Mouse (Mus musculus) ES-E14 (cell line): ENCODE data around the gene Ranbp9. TPM values are rescaled to one million over a fixed set of nuclear protein-coding genes. Genes with fewer than 3 reads are reported as not detected.

Experiments used
- DNase-seq: peaks from one replicate; pipeline ENCODE4 v3.0.0-alpha.2; 2013; ENCODE audit warnings: low read depth, low spot score
- H3K27ac ChIP-seq: 2 replicates; pipeline ENCODE4 v1.5.1; 2012; ENCODE audit warnings: low read depth, mild to moderate bottlenecking, low read length, moderate library complexity, mixed read lengths; ENCODE audit not compliant: poor library complexity, insufficient read depth, severe bottlenecking
- H3K36me3 ChIP-seq: 2 replicates; pipeline ENCODE4 v1.6.1; 2012; ENCODE audit warnings: mild to moderate bottlenecking, low read length, moderate library complexity, mixed read lengths; ENCODE audit not compliant: control insufficient read depth, poor library complexity, insufficient read depth, severe bottlenecking
- H3K4me1 ChIP-seq, 2 experiments: fragments of 150-350 bp in 1 of 2; sonication (generic) in 1 of 2; 2 replicates each; pipeline ENCODE4 v1.6.1; 2012; ENCODE audit warnings: low read length in 2 of 2, mild to moderate bottlenecking in 1 of 2, mixed read lengths in 1 of 2; ENCODE audit not compliant: control insufficient read depth in 2 of 2, insufficient read depth in 2 of 2, poor library complexity in 1 of 2
- H3K4me3 ChIP-seq, 2 experiments: fragments of 150-350 bp in 1 of 2; sonication (generic) in 1 of 2; 2 replicates each; pipeline ENCODE4 v1.5.1; 2012; ENCODE audit warnings: low read length in 2 of 2, low read depth in 1 of 2, mild to moderate bottlenecking in 1 of 2, mixed read lengths in 1 of 2; ENCODE audit not compliant: insufficient read depth in 1 of 2, poor library complexity in 1 of 2, severe bottlenecking in 1 of 2
- H3K9ac ChIP-seq: 2 replicates; pipeline ENCODE4 v1.6.1; 2012; ENCODE audit warnings: low read depth, mild to moderate bottlenecking, low read length, mixed read lengths; ENCODE audit not compliant: poor library complexity, insufficient read depth, severe bottlenecking
- H3K9me3 ChIP-seq: fragments of 150-350 bp; sonication (generic); 2 replicates; pipeline ENCODE4 v1.6.1; 2012; ENCODE audit warnings: low read depth, mild to moderate bottlenecking, low read length; ENCODE audit not compliant: control insufficient read depth, insufficient read depth
- CHD2 ChIP-seq: IDR thresholded peaks from 2 replicates; pipeline ENCODE4 v1.6.1; 2014; ENCODE audit warnings: mild to moderate bottlenecking, low read depth, low read length, inconsistent platforms
- HCFC1 ChIP-seq: IDR thresholded peaks from 2 replicates; pipeline ENCODE4 v1.6.1; 2012; ENCODE audit warnings: low read length, inconsistent platforms, borderline replicate concordance; ENCODE audit not compliant: insufficient read depth
- MAFK ChIP-seq: IDR thresholded peaks from 2 replicates; pipeline ENCODE4 v1.6.1; 2014; ENCODE audit warnings: mild to moderate bottlenecking, low read depth, low read length, inconsistent platforms; ENCODE audit not compliant: insufficient read depth
- ZC3H11A ChIP-seq: IDR thresholded peaks from 2 replicates; pipeline ENCODE4 v1.6.1; 2012; ENCODE audit warnings: low read depth, mild to moderate bottlenecking, inconsistent platforms, low read length, borderline replicate concordance
- ZNF384 ChIP-seq: IDR thresholded peaks from 2 replicates; pipeline ENCODE4 v1.6.1; 2012; ENCODE audit warnings: low read depth, low read length, inconsistent platforms
- in situ Hi-C, 2 experiments: fragments of 600-800 bp; cut with MboI; formaldehyde crosslinking; loops; one replicate each; pipeline ENCODE4 v1.15.1; 2025; ENCODE audit warnings: low sequenced_read_pairs in 2 of 2, inconsistent platforms in 1 of 2; ENCODE audit not compliant: unreplicated experiment in 2 of 2
- total RNA-seq: library from RNA; depleted of rRNA; stranded (reverse); fragments of 300-350 nt; gene quantifications from 2 replicates; pipeline ENCODE4 v1.2.3, GENCODE M21; 2012

The Ranbp9 gene
- total RNA-seq, 1 experiment: 27.8 TPM

- Histone ChIP-seq H3K27ac (no peak overlapping the region), H3K4me3 (no peak overlapping the region), H3K9ac (no peak overlapping the region), H3K4me1 (peaks cover 0 to 4% of the 10 kb centered on the region in 2 experiments; a peak in 1 of 4 replicates), H3K9me3 (no peaks in the 10 kb centered on the region), H3K36me3 (no peaks in the 10 kb centered on the region)
- DNase-seq: no peak
- TF ChIP-seq MAFK (no peak), ZNF384 (no peak), CHD2 (no peak), HCFC1 (no peak), ZC3H11A (no peak)
- in situ Hi-C loops: no loop called here
These were observed 37.4 kb downstream of the Ranbp9 start for GRCm38 (mm10) chr13:43443706-43444105.

- no peak for DNase-seq
- Histone ChIP-seq H3K9me3 (no peaks in the 10 kb centered on the region), H3K9ac (no peak overlapping the region), H3K4me3 (no peak overlapping the region), H3K4me1 (peaks cover 0 to 4% of the 10 kb centered on the region in 2 experiments; a peak in 1 of 4 replicates), H3K36me3 (no peaks in the 10 kb centered on the region), H3K27ac (no peak overlapping the region)
- in situ Hi-C loops: no loop called here
- no peak for TF ChIP-seq MAFK
- TF ChIP-seq HCFC1: no peak
- no peak for TF ChIP-seq CHD2
- TF ChIP-seq ZC3H11A: no peak
- no peak for TF ChIP-seq ZNF384
These were observed 38.5 kb downstream of the Ranbp9 start for GRCm38 (mm10) chr13:43442551-43442950.

GRCm38 (mm10) chr13:43440376-43440775 lies 40.7 kb downstream of the Ranbp9 start:
- Histone ChIP-seq H3K9me3 (no peaks in the 10 kb centered on the region), H3K9ac (no peak overlapping the region), H3K36me3 (no peaks in the 10 kb centered on the region), H3K4me3 (no peak overlapping the region), H3K4me1 (peaks cover 0 to 4% of the 10 kb centered on the region in 2 experiments; a peak in 1 of 4 replicates), H3K27ac (no peak overlapping the region)
- TF ChIP-seq MAFK: no peak
- TF ChIP-seq HCFC1: no peak
- no peak for TF ChIP-seq ZC3H11A
- TF ChIP-seq ZNF384: no peak
- TF ChIP-seq CHD2: no peak
- in situ Hi-C loops: no loop called here
- no peak for DNase-seq

GRCm38 (mm10) chr13:43433395-43433794 lies 47.7 kb downstream of the Ranbp9 start:
- H3K36me3 ChIP-seq: no peaks in the 10 kb centered on the region
- H3K4me3 ChIP-seq: no peak overlapping the region
- H3K4me1 ChIP-seq: no peaks in the 10 kb centered on the region
- no peak for DNase-seq
- no peak overlapping the region for H3K9ac ChIP-seq
- H3K9me3 ChIP-seq: no peaks in the 10 kb centered on the region
- in situ Hi-C loops: no loop called here
- no peak overlapping the region for H3K27ac ChIP-seq
- no peak for TF ChIP-seq HCFC1
- no peak for TF ChIP-seq MAFK
- TF ChIP-seq ZNF384: no peak
- no peak for TF ChIP-seq ZC3H11A
- no peak for TF ChIP-seq CHD2

- Histone ChIP-seq H3K4me1 (no peaks in the 10 kb centered on the region), H3K36me3 (no peaks in the 10 kb centered on the region), H3K9me3 (no peaks in the 10 kb centered on the region), H3K27ac (no peak overlapping the region), H3K4me3 (no peak overlapping the region), H3K9ac (no peak overlapping the region)
- in situ Hi-C loops: no loop called here
- DNase-seq: no peak
- TF ChIP-seq MAFK (no peak), HCFC1 (no peak), ZC3H11A (no peak), ZNF384 (no peak), CHD2 (no peak)
These were observed 52.6 kb downstream of the Ranbp9 start for GRCm38 (mm10) chr13:43428436-43428835.
